Mouse (Mus musculus): Measurements from ENCODE around the gene Ttll11.

- TF ChIP-seq CTCF (IDR thresholded peaks at IDR 0.05; ENCODE audit: borderline replicate concordance, control insufficient read depth, extremely low read depth, insufficient read depth, low read length, poor library complexity) (no peak), POLR2A (IDR thresholded peaks at IDR 0.05; ENCODE audit: control insufficient read depth, extremely low read depth, insufficient read depth, low read length, poor library complexity) (no peak)
Measured at GRCm38 (mm10) chr2:35735001-35735400, 244.7 kb downstream of the Ttll11 start.
